Mouse (Mus musculus): ENCODE results near the gene Tmem217.

DNA sequence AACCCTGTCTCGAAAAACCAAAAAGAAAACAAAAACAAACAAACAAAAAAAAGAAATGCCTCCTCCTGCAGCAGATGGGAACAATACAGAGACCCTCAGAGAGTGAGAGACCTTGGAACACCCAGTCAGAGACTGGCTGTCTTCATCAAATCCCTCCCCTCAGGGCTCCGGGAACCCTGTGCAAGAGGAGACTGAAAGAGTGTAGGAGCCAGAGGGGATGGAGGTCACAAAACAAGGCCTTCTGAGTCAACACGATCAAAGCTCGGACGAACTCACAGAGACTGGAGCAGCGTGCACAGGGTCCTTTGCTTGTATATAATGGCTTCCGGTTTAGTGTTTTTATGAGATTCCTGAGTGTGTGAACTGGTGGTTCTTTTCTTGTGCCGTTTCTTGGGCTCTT lies 11.8 kb downstream of the Tmem217 start:
- no peak for TF ChIP-seq POLR2AphosphoS2 (IDR thresholded peaks at IDR 0.05; ENCODE audit: insufficient read length, low read depth)
- TF ChIP-seq POLR2A (IDR thresholded peaks at IDR 0.05; ENCODE audit: insufficient read length, low read depth) = no peak
- TF ChIP-seq USF1 (IDR thresholded peaks at IDR 0.05; ENCODE audit: low read depth) = no peak
- no peak for TF ChIP-seq MAX (IDR thresholded peaks at IDR 0.05; ENCODE audit: low read depth)
- TF ChIP-seq TCF12 (IDR thresholded peaks at IDR 0.05; ENCODE audit: insufficient read depth, poor library complexity, severe bottlenecking) = no peak
- no peak for TF ChIP-seq TCF3 (IDR thresholded peaks at IDR 0.05; ENCODE audit: insufficient read length, low read depth)

Measured in myocyte (in vitro differentiated cells).